Mouse (Mus musculus): ENCODE results near the gene Hpdl. TPM values are rescaled to one million over a fixed set of nuclear protein-coding genes. Genes with fewer than 3 reads are reported as not detected.
A peak's percentile ranks its signal among the peaks of the same experiment; 100 is the strongest.

Hpdl gene
- polyA plus RNA-seq, 1 experiment from 2014 or later = 1.8 TPM

DNA sequence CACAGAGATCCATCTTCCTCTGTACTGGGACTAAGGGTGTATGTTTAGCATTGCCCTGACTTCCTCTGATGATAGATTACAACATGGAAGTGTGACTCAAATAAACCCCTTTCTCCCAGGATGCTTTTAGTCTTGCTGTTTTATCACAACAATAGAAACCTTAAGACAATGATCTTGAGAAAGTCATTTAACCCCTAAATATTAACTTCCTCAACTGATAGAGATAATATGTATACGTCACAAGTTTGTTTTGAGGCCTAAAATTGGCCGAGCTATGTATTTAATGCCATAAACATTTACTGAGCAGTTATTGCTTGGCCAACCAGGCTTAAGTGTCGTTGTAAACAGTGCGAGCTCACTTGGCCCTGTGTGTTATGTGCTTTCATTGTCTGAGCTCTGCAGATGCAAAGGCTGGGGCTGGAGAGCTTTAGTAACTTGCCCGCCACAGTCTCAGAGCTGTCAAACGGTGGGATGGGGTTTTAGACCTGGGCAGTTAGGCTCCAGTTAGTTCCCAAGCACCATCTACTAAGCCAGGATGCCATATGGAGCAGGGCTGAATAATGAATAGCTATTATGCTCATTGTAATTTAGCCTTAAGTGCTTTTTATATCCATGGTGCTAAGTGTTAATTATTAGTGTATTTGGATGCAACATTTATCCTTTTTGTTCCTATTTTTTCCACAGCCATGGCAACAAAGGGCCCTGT lies 8.0 kb upstream of the Hpdl start:
- ATAC-seq (ENCODE audit: low FRiP score) = peak; percentile 15; the same call in 1 of the 2 replicates
- H3K4me3 ChIP-seq (replicated peaks) = no peak overlapping the region
- H3K9me3 ChIP-seq (replicated peaks) = no peaks in the 10 kb centered on the region
- H3K36me3 ChIP-seq = no peaks in the 10 kb centered on the region
- H3K27ac ChIP-seq (replicated peaks) = peak overlapping the region; percentile 70
- no peak overlapping the region for H3K4me2 ChIP-seq
- WGBS = 23% methylated on average over 6 of the region's 6 CpGs
- H3K4me1 ChIP-seq = peaks cover 19% of the 10 kb centered on the region
- no peaks in the 10 kb centered on the region for H3K27me3 ChIP-seq (replicated peaks)
- peak overlapping the region; percentile 23; the same call in 1 of the 2 replicates for H3K9ac ChIP-seq (replicated peaks)

DNA sequence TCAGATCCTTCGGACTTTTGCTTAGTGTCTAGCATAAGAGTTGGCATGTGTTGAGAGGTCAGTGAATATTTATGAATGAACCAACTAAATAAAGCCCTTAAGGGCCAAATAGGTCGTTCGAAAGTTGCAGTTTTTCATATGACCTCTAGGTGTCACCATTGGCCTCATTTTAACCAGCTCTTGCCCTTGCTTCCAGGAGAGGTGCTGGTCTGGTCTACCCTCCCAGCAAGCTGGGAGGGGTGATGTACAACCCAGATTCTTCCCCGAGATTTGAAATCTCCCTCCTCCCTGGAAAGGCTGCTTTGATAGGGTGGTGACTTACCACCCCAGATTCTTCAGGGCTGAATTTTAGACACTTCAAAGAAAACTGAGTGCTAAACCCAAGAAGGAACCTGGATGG lies 6.3 kb upstream of the Hpdl start:
- no peak for ATAC-seq (ENCODE audit: low FRiP score)
- no peaks in the 10 kb centered on the region for H3K27me3 ChIP-seq (replicated peaks)
- H3K4me1 ChIP-seq = peaks cover 24% of the 10 kb centered on the region
- no peaks in the 10 kb centered on the region for H3K9me3 ChIP-seq (replicated peaks)
- 2% methylated on average over 4 of the region's 4 CpGs for WGBS
- H3K27ac ChIP-seq (replicated peaks) = no peak overlapping the region
- no peak overlapping the region for H3K9ac ChIP-seq (replicated peaks)
- H3K4me2 ChIP-seq = no peak overlapping the region
- no peak overlapping the region for H3K4me3 ChIP-seq (replicated peaks)
- no peaks in the 10 kb centered on the region for H3K36me3 ChIP-seq

- peak overlapping the region; percentile 83 for H3K27ac ChIP-seq (replicated peaks)
- peak overlapping the region; percentile 63 for H3K9ac ChIP-seq (replicated peaks)
- WGBS = 2% methylated on average over 29 of the region's 29 CpGs
- ATAC-seq (ENCODE audit: low FRiP score) = peak; percentile 83
- no peaks in the 10 kb centered on the region for H3K36me3 ChIP-seq
- H3K4me1 ChIP-seq = peaks cover 28% of the 10 kb centered on the region
- H3K4me3 ChIP-seq (replicated peaks) = peak overlapping the region; percentile 55
- peaks cover 17% of the 10 kb centered on the region for H3K27me3 ChIP-seq (replicated peaks)
- no peaks in the 10 kb centered on the region for H3K9me3 ChIP-seq (replicated peaks)
- peak overlapping the region; percentile 68 for H3K4me2 ChIP-seq
Measured at GRCm38 (mm10) chr4:116824541-116825004, 3.1 kb upstream of the Hpdl start.

GRCm38 (mm10) chr4:116820902-116821693 lies 409 bp downstream of the Hpdl start:
- H3K36me3 ChIP-seq = no peaks in the 10 kb centered on the region
- H3K9ac ChIP-seq (replicated peaks) = peak overlapping the region; percentile 42
- H3K4me2 ChIP-seq = peak overlapping the region; percentile 86
- peak overlapping the region; percentile 43 for H3K4me3 ChIP-seq (replicated peaks)
- WGBS = under 1% methylated on average over 51 of the region's 51 CpGs
- H3K27ac ChIP-seq (replicated peaks) = no peak overlapping the region
- peaks cover 26% of the 10 kb centered on the region for H3K4me1 ChIP-seq
- ATAC-seq (ENCODE audit: low FRiP score) = peak; percentile 34
- no peaks in the 10 kb centered on the region for H3K9me3 ChIP-seq (replicated peaks)
- H3K27me3 ChIP-seq (replicated peaks) = peaks cover 20% of the 10 kb centered on the region

DNA sequence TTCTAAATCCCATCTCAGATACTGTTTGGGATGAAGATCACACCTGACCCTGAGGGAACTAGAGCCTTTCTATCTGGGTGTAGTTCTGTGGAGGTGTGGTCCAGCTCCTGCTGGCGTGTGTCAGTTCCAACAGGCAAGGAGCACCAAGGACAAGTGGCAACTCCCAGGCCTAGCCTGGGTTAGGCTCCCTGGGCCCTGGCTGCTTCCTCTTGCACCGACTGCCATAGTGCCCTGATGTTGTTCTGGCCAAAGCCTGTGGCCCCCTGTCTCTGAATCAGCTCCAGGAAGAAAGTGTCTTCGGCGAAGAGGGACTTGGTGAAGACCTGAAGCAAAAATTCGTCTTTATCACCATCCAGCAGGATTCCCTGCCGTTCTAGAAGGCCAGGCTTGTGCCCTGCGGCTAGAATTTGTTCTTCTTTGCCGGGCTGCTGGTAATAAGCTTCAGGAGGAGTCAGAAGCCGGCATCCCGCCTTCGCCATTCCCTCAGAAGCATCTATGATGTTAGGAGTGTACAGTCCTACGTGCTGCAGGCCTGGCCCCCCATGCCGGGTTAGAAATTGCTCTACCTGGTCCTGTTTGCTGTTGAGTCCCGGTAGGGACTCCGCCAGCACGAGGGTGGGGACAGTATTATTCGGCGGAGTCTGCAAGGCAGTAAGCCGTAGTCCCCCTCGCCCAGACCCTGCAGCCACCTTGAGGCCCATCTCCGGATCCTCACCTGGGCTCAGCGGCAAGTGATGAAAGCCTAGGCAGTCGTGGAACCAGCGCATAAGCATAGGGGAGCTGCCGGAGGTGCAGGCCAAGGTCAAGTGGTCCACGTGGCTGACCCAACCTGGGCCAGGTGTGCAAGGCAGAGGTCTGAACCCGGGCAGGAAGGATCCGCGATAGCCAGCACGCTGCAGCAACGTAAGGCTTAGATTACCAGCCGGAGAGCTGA lies 1.3 kb downstream of the Hpdl start:
- WGBS = 23% methylated on average over 32 of the region's 32 CpGs
- H3K9ac ChIP-seq (replicated peaks) = peak overlapping the region; percentile 42; the same call in 1 of the 2 replicates
- peaks cover 21% of the 10 kb centered on the region for H3K4me1 ChIP-seq
- no peak overlapping the region for H3K27ac ChIP-seq (replicated peaks)
- H3K27me3 ChIP-seq (replicated peaks) = peaks cover 20% of the 10 kb centered on the region
- no peak for ATAC-seq (ENCODE audit: low FRiP score)
- no peaks in the 10 kb centered on the region for H3K9me3 ChIP-seq (replicated peaks)
- peak overlapping the region; percentile 86 for H3K4me2 ChIP-seq
- no peaks in the 10 kb centered on the region for H3K36me3 ChIP-seq
- peak overlapping the region; percentile 43 for H3K4me3 ChIP-seq (replicated peaks)

GRCm38 (mm10) chr4:116817486-116817885 lies 4.0 kb downstream of the Hpdl start:
- 91% methylated on average over 6 of the region's 6 CpGs for WGBS

GRCm38 (mm10) chr4:116815276-116815675 lies 6.2 kb downstream of the Hpdl start:
- Histone ChIP-seq H3K27me3 (replicated peaks) (peaks cover 9% of the 10 kb centered on the region), H3K4me3 (replicated peaks) (no peak overlapping the region), H3K4me1 (no peaks in the 10 kb centered on the region), H3K36me3 (no peaks in the 10 kb centered on the region), H3K27ac (replicated peaks) (no peak overlapping the region), H3K9me3 (replicated peaks) (no peaks in the 10 kb centered on the region), H3K9ac (replicated peaks) (no peak overlapping the region), H3K4me2 (no peak overlapping the region)
- 82% methylated on average over 5 of the region's 5 CpGs for WGBS
- no peak for ATAC-seq (ENCODE audit: low FRiP score)

More at GRCm38 (mm10) chr4:116817486-116817885, 4.0 kb downstream of the Hpdl start:
- H3K4me1 ChIP-seq = peaks cover 12% of the 10 kb centered on the region
- no peak overlapping the region for H3K9ac ChIP-seq (replicated peaks)
- no peak for ATAC-seq (ENCODE audit: low FRiP score)
- no peak overlapping the region for H3K27ac ChIP-seq (replicated peaks)
- no peak overlapping the region for H3K4me3 ChIP-seq (replicated peaks)
- peaks cover 20% of the 10 kb centered on the region for H3K27me3 ChIP-seq (replicated peaks)
- no peaks in the 10 kb centered on the region for H3K36me3 ChIP-seq
- H3K4me2 ChIP-seq = no peak overlapping the region
- H3K9me3 ChIP-seq (replicated peaks) = no peaks in the 10 kb centered on the region

GRCm38 (mm10) chr4:116811012-116811411 lies 10.5 kb downstream of the Hpdl start:
- Histone ChIP-seq H3K4me2 (no peak overlapping the region), H3K27me3 (replicated peaks) (no peaks in the 10 kb centered on the region), H3K9me3 (replicated peaks) (no peaks in the 10 kb centered on the region), H3K4me1 (peaks cover 15% of the 10 kb centered on the region), H3K27ac (replicated peaks) (no peak overlapping the region), H3K9ac (replicated peaks) (no peak overlapping the region), H3K36me3 (no peaks in the 10 kb centered on the region), H3K4me3 (replicated peaks) (no peak overlapping the region)
- no peak for ATAC-seq (ENCODE audit: low FRiP score)
- 89% methylated on average over 3 of the region's 3 CpGs for WGBS

GRCm38 (mm10) chr4:116807197-116808129 lies 14.0 kb downstream of the Hpdl start, which contains the start of the genes Toe1 and Mutyh:
TSS of gene Toe1 (minus strand) at chr4:116807640.
TSS of gene Mutyh (plus strand) at chr4:116807723.
- WGBS = under 1% methylated on average over 58 of the region's 58 CpGs
- H3K9me3 ChIP-seq (replicated peaks) = no peaks in the 10 kb centered on the region
- peak; percentile 99 for ATAC-seq (ENCODE audit: low FRiP score)
- H3K4me3 ChIP-seq (replicated peaks) = peak within 1 kb of the TSS; percentile 87
- peak within 1 kb of the TSS; percentile 93 for H3K27ac ChIP-seq (replicated peaks)
- no peaks in the 10 kb centered on the region for H3K27me3 ChIP-seq (replicated peaks)
- peak within 1 kb of the TSS; percentile 76 for H3K9ac ChIP-seq (replicated peaks)
- peak within 1 kb of the TSS; percentile 76 for H3K4me2 ChIP-seq
- H3K36me3 ChIP-seq = peaks cover 35% of the 10 kb centered on the region
- H3K4me1 ChIP-seq = peaks cover 17% of the 10 kb centered on the region

- Histone ChIP-seq H3K9me3 (replicated peaks) (no peaks in the 10 kb centered on the region), H3K36me3 (peaks cover 39% of the 10 kb centered on the region), H3K4me2 (no peak overlapping the region), H3K9ac (replicated peaks) (no peak overlapping the region), H3K27me3 (replicated peaks) (no peaks in the 10 kb centered on the region), H3K27ac (replicated peaks) (no peak overlapping the region), H3K4me1 (no peaks in the 10 kb centered on the region), H3K4me3 (replicated peaks) (no peak overlapping the region)
- ATAC-seq (ENCODE audit: low FRiP score) = no peak
- 53% methylated on average over 5 of the region's 5 CpGs for WGBS
Measured at GRCm38 (mm10) chr4:116799901-116800300, 21.6 kb downstream of the Hpdl start.
